Mouse (Mus musculus) CH12.LX (cell line): ENCODE results near the gene Eml5. TPM values are rescaled to one million over a fixed set of nuclear protein-coding genes. Genes with fewer than 3 reads are reported as not detected.

ENCODE experiments used
- DNase-seq: peaks from one replicate; pipeline ENCODE4 v3.0.0-alpha.2; 2013; ENCODE audit errors: extremely low read depth
- H3K27ac ChIP-seq: 2 replicates; pipeline ENCODE4 v1.5.1; 2012; ENCODE audit warnings: low read depth, mild to moderate bottlenecking, control low read depth, moderate library complexity; ENCODE audit not compliant: insufficient read depth
- H3K27me3 ChIP-seq: replicated peaks from 2 replicates; pipeline ENCODE3; 2012; ENCODE audit warnings: inconsistent platforms
- H3K36me3 ChIP-seq, 2 experiments: replicated peaks in 1 of 2; 2 replicates each; pipeline versions ENCODE3 to v1.6.1; 2012; ENCODE audit warnings: inconsistent platforms in 1 of 2, low read length in 1 of 2, mild to moderate bottlenecking in 1 of 2, mixed read lengths in 1 of 2, moderate library complexity in 1 of 2; ENCODE audit not compliant: control insufficient read depth in 1 of 2, insufficient read depth in 1 of 2
- H3K4me1 ChIP-seq, 2 experiments: 2 replicates each; pipeline ENCODE4 v1.6.1; 2012; ENCODE audit warnings: inconsistent platforms in 1 of 2, moderate library complexity in 1 of 2; ENCODE audit not compliant: insufficient read depth in 2 of 2, control insufficient read depth in 1 of 2
- H3K4me2 ChIP-seq: 2 replicates; pipeline ENCODE4 v1.6.1; 2012; ENCODE audit warnings: low read depth, mild to moderate bottlenecking, control low read depth; ENCODE audit not compliant: poor library complexity, insufficient read depth, severe bottlenecking
- H3K4me3 ChIP-seq, 3 experiments: fragments of 150-350 bp in 1 of 3; sonication (generic) in 1 of 3; replicated peaks in 1 of 3; 2 replicates each; pipeline versions ENCODE3 to v1.5.1; 2011 to 2012; ENCODE audit warnings: low read depth in 2 of 3, low read length in 2 of 3, mild to moderate bottlenecking in 2 of 3, moderate library complexity in 2 of 3, control low read depth in 1 of 3, improper control_type of control experiment in 1 of 3, inconsistent platforms in 1 of 3, mixed read lengths in 1 of 3; ENCODE audit not compliant: poor library complexity in 1 of 3
- H3K79me2 ChIP-seq: replicated peaks from 2 replicates; pipeline ENCODE4 v1.6.1; 2012; ENCODE audit warnings: mild to moderate bottlenecking, moderate library complexity; ENCODE audit not compliant: control insufficient read depth, poor library complexity, insufficient read depth, severe bottlenecking; ENCODE audit errors: extremely low read depth
- H3K9ac ChIP-seq: 2 replicates; pipeline ENCODE4 v1.6.1; 2012; ENCODE audit warnings: low read depth, mild to moderate bottlenecking, control low read depth, moderate library complexity; ENCODE audit not compliant: insufficient read depth
- H3K9me3 ChIP-seq: replicated peaks from 2 replicates; pipeline ENCODE3; 2012; ENCODE audit warnings: low read length, inconsistent platforms, mixed read lengths
- BHLHE40 ChIP-seq: IDR thresholded peaks from 2 replicates; pipeline ENCODE4 v1.6.1; 2011; ENCODE audit warnings: mild to moderate bottlenecking, low read depth, low read length, improper control_type of control experiment
- ETS1 ChIP-seq: conservative IDR thresholded peaks from 2 replicates; pipeline ENCODE4 v1.6.1; 2012; ENCODE audit warnings: low read depth, mild to moderate bottlenecking, inconsistent platforms, low read length, improper control_type of control experiment, moderate library complexity
- GABPA ChIP-seq: IDR thresholded peaks from 2 replicates; pipeline ENCODE4 v1.6.1; 2012; ENCODE audit warnings: low read depth, low read length, improper control_type of control experiment, inconsistent platforms; ENCODE audit not compliant: insufficient replicate concordance
- HCFC1 ChIP-seq: IDR thresholded peaks from 2 replicates; pipeline ENCODE4 v1.6.1; 2012; ENCODE audit warnings: low read depth, mild to moderate bottlenecking, inconsistent platforms, low read length, improper control_type of control experiment
- KAT2A ChIP-seq: IDR thresholded peaks from 2 replicates; pipeline ENCODE4 v1.6.1; 2012; ENCODE audit warnings: low read length, improper control_type of control experiment, inconsistent platforms; ENCODE audit not compliant: insufficient replicate concordance
- MXI1 ChIP-seq: IDR thresholded peaks from 2 replicates; pipeline ENCODE4 v1.6.1; 2011; ENCODE audit warnings: mild to moderate bottlenecking, low read depth, low read length, improper control_type of control experiment
- PAX5 ChIP-seq: IDR thresholded peaks from 2 replicates; pipeline ENCODE4 v1.6.1; 2012; ENCODE audit warnings: low read length, inconsistent platforms, mixed read lengths
- POLR2A ChIP-seq: IDR thresholded peaks from 2 replicates; pipeline ENCODE4 v1.6.1; 2011; ENCODE audit warnings: low read depth, mild to moderate bottlenecking, improper control_type of control experiment, low read length
- POLR2AphosphoS2 ChIP-seq: IDR thresholded peaks from 2 replicates; pipeline ENCODE4 v1.6.1; 2011; ENCODE audit warnings: low read depth, low read length, improper control_type of control experiment
- RCOR1 ChIP-seq: conservative IDR thresholded peaks from 2 replicates; pipeline ENCODE4 v1.6.1; 2012; ENCODE audit warnings: low read depth, mild to moderate bottlenecking, inconsistent platforms, low read length, improper control_type of control experiment
- SMC3 ChIP-seq: IDR thresholded peaks from 2 replicates; pipeline ENCODE4 v1.6.1; 2011; ENCODE audit warnings: low read depth, low read length, improper control_type of control experiment
- UBTF ChIP-seq: IDR thresholded peaks from 2 replicates; pipeline ENCODE4 v1.6.1; 2012; ENCODE audit warnings: low read depth, mild to moderate bottlenecking, inconsistent platforms, low read length, improper control_type of control experiment, moderate library complexity
- ZMIZ1 ChIP-seq: IDR thresholded peaks from 2 replicates; pipeline ENCODE4 v1.6.1; 2012; ENCODE audit warnings: low read depth, mild to moderate bottlenecking, inconsistent platforms, low read length, improper control_type of control experiment
- dilution Hi-C: fragments of 300-500 bp; cut with MboI; formaldehyde crosslinking; loops from 2 replicates; pipeline ENCODE4 v1.14.3; 2020; ENCODE audit warnings: low sequenced_read_pairs; ENCODE audit not compliant: extremely low pct_unique_long_range_greater_than_20kb, extremely low pct_ligation_motif_present
- in situ Hi-C: fragments of 300-500 bp; cut with MboI; formaldehyde crosslinking; loops from 3 replicates; pipeline ENCODE4 v1.14.3; 2019; ENCODE audit warnings: low sequenced_read_pairs, low pct_ligation_motif_present, low pct_unique_long_range_greater_than_20kb, mixed read lengths
- polyA plus RNA-seq: library from polyadenylated mRNA; unstranded; fragments of >175 nt; gene quantifications from 2 replicates; pipeline ENCODE4 v1.2.1, GENCODE M21; 2012; ENCODE audit warnings: low read depth; ENCODE audit not compliant: insufficient read length
- total RNA-seq, 2 experiments: library from RNA; depleted of rRNA; stranded (reverse); fragments of 300-350 nt in 1 of 2; fragments of >200 nt in 1 of 2; gene quantifications; 2 replicates each; pipeline ENCODE4 v1.2.3; 2012 to 2014

The Eml5 gene
- total and polyA plus RNA-seq, 3 experiments = 1.8 to 5.9 (median 3.4) TPM

- no peaks in the 10 kb centered on the region for H3K36me3 ChIP-seq
- no peaks in the 10 kb centered on the region for H3K9me3 ChIP-seq
- in situ Hi-C loops = no loop called here
- H3K4me1 ChIP-seq = no peaks in the 10 kb centered on the region
- peak overlapping the region; percentile 41 to 99 (median 71) for H3K4me3 ChIP-seq
- TF ChIP-seq POLR2A (no peak), MXI1 (no peak), ZMIZ1 (no peak), KAT2A (no peak), PAX5 (no peak), UBTF (no peak), GABPA (no peak), RCOR1 (no peak), HCFC1 (no peak), SMC3 (no peak), POLR2AphosphoS2 (no peak)
- H3K27ac ChIP-seq = no peak overlapping the region
- H3K9ac ChIP-seq = peak overlapping the region; percentile 72
- no peaks in the 10 kb centered on the region; the same call in 1 of the 2 replicates for H3K79me2 ChIP-seq
- H3K4me2 ChIP-seq = peak overlapping the region; percentile 87
- H3K27me3 ChIP-seq = peaks cover 11% of the 10 kb centered on the region
- dilution Hi-C loops = no loop called here
- no peak for DNase-seq
These were observed 873 bp downstream of the Eml5 start for GRCm38 (mm10) chr12:98900341-98900880.

GRCm38 (mm10) chr12:98899676-98900075 lies 1.6 kb downstream of the Eml5 start:
- Histone ChIP-seq H3K9ac (no peak overlapping the region), H3K27me3 (peaks cover 11% of the 10 kb centered on the region), H3K4me1 (no peaks in the 10 kb centered on the region), H3K36me3 (no peaks in the 10 kb centered on the region), H3K79me2 (no peaks in the 10 kb centered on the region; the same call in 1 of the 2 replicates), H3K4me3 (no peak overlapping the region), H3K9me3 (no peaks in the 10 kb centered on the region), H3K27ac (no peak overlapping the region), H3K4me2 (peak overlapping the region; percentile 57; the same call in 1 of the 2 replicates)
- dilution Hi-C loops (no loop called here), in situ Hi-C loops (no loop called here)
- no peak for DNase-seq
- no peak for TF ChIP-seq BHLHE40

GRCm38 (mm10) chr12:98896761-98897160 lies 4.5 kb downstream of the Eml5 start:
- Histone ChIP-seq H3K4me2 (no peak overlapping the region), H3K27ac (no peak overlapping the region), H3K36me3 (no peaks in the 10 kb centered on the region), H3K27me3 (peaks cover 11% of the 10 kb centered on the region), H3K9me3 (no peaks in the 10 kb centered on the region), H3K79me2 (no peaks in the 10 kb centered on the region; the same call in 1 of the 2 replicates), H3K9ac (no peak overlapping the region), H3K4me1 (peaks cover 0 to 5% of the 10 kb centered on the region in 2 experiments; a peak in 2 of 4 replicates), H3K4me3 (no peak overlapping the region)
- dilution Hi-C loops = no loop called here
- DNase-seq = no peak
- no peak for TF ChIP-seq ETS1
- in situ Hi-C loops = no loop called here
